Comparison of ENCODE assay signal across 15 mouse cellular contexts in the genomic region with DNA sequence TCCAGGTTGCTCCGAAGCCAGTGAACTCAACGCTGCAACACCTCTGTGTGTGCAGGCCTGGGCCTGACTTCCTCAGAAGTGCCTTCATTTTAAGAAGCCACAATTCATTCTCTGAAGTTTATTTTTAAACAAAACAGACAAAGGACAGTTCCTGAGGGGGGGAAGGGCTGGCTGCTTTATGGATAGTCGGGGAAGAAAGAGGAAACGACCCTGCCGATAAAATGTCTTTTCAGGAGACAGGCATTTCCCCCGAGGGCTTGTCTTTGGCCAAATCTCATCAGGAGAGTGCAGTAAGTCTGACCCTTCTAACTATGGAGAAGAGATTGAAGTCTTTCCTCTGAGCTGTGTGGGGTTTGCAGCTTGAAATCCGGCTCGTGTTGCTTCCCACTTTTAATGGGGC. TPM values are rescaled to one million over a fixed set of nuclear protein-coding genes. Genes with fewer than 3 reads are reported as not detected.
DNase-seq lines count a peak whose midpoint lies in the region; ATAC-seq lines count a peak whose summit lies in the region.
"Had no signal": no experiment of that assay in that cellular context is flagged by ENCODE, and none has a peak within 500 bp of the region (broad histone marks: within the 10 kb centered on the region; RNA-seq: fewer than 3 reads in every experiment).

No protein-coding gene starts in this region.

- no peaks in the 10 kb centered on the region for H3K27me3 ChIP-seq in lung, embryonic 15.5 days
- no peaks in the 10 kb centered on the region for H3K27me3 ChIP-seq in embryonic facial prominence, embryonic 15.5 days
- H3K27me3 ChIP-seq: forebrain, embryonic 13.5 days had no signal

- H3K27ac ChIP-seq in lung, embryonic 15.5 days, result peak overlapping the region; percentile 45
- H3K27ac ChIP-seq in embryonic facial prominence, embryonic 15.5 days (replicated peaks), result peak overlapping the region; percentile 58
- H3K27ac ChIP-seq: forebrain, embryonic 13.5 days; hindbrain, embryonic 15.5 days had no signal

- no peak for ATAC-seq in lung, embryonic 15.5 days (ENCODE audit: borderline replicate concordance, extremely low read depth, low FRiP score, low TSS enrichment)
- no peak for ATAC-seq in embryonic facial prominence, embryonic 15.5 days (ENCODE audit: insufficient number of reproducible peaks, low FRiP score, low TSS enrichment, low read depth)
- ATAC-seq: forebrain, embryonic 13.5 days had no signal

- H3K4me3 ChIP-seq in lung, embryonic 15.5 days, result no peak overlapping the region
- H3K4me3 ChIP-seq in embryonic facial prominence, embryonic 15.5 days (replicated peaks), result no peak overlapping the region
- H3K4me3 ChIP-seq: forebrain, embryonic 13.5 days; hindbrain, embryonic 15.5 days had no signal

- 26% methylated on average over 8 of the region's 8 CpGs for WGBS in lung, embryonic 15.5 days
- WGBS in embryonic facial prominence, embryonic 15.5 days, result 11% methylated on average over 8 of the region's 8 CpGs

- H3K4me2 ChIP-seq in lung, embryonic 15.5 days, result peak overlapping the region; percentile 5
- no peak overlapping the region for H3K4me2 ChIP-seq in embryonic facial prominence, embryonic 15.5 days (replicated peaks)
- H3K4me2 ChIP-seq: forebrain, embryonic 13.5 days; hindbrain, embryonic 15.5 days had no signal

- peak; percentile 33 for DNase-seq in adrenal gland, adult 2 months
- DNase-seq in adrenal gland, adult 8-10 months, result no peak
- no peak for DNase-seq in lung, postnatal 36 days
- peak; percentile 54 to 67 for DNase-seq in kidney, postnatal 36 days
- no peak for DNase-seq in left cerebral cortex, adult 18-20 months (ENCODE audit: low spot score in 2 of 2)
- no peak for DNase-seq in B cell, adult 2 months
- DNase-seq: cerebellum, adult 11 months; embryo, embryonic 11 days; gastrocnemius, postnatal 25 days; thymus, postnatal 14 days had no signal

- no peak overlapping the region for H3K9ac ChIP-seq in lung, embryonic 15.5 days
- no peak overlapping the region for H3K9ac ChIP-seq in embryonic facial prominence, embryonic 15.5 days
- H3K9ac ChIP-seq: forebrain, embryonic 13.5 days; hindbrain, embryonic 15.5 days had no signal

- H3K36me3 ChIP-seq in lung, embryonic 15.5 days, result no peaks in the 10 kb centered on the region
- H3K36me3 ChIP-seq in embryonic facial prominence, embryonic 15.5 days, result no peaks in the 10 kb centered on the region
- H3K36me3 ChIP-seq: hindbrain, embryonic 15.5 days had no signal

- no peaks in the 10 kb centered on the region for H3K9me3 ChIP-seq in lung, embryonic 15.5 days
- H3K9me3 ChIP-seq in embryonic facial prominence, embryonic 15.5 days (replicated peaks), result no peaks in the 10 kb centered on the region
- H3K9me3 ChIP-seq: forebrain, embryonic 13.5 days; hindbrain, embryonic 15.5 days had no signal

- H3K4me1 ChIP-seq in lung, embryonic 15.5 days, result peaks cover 30% of the 10 kb centered on the region
- peaks cover 24% of the 10 kb centered on the region for H3K4me1 ChIP-seq in embryonic facial prominence, embryonic 15.5 days

RNA-seq across cellular contexts. Expression of a gene that starts 5.4 kb away (rescaled TPM):
- total RNA-seq in adrenal gland, adult 2 months (2021), result not detected
- not detected in 2 replicates for polyA plus RNA-seq in adrenal gland, adult 2 months (2012; rRNA removed)
- not detected for total RNA-seq in adrenal gland, adult 8-10 months (2022)
- 0.64 TPM in 1 of 2 replicates, not detected in the other for polyA plus RNA-seq in lung, embryonic 15.5 days (2015; fragmentation: Nextera tagmentation; extraction: Ambion mirVana)
- 4.3 and 4.8 TPM in 2 replicates for polyA plus RNA-seq in embryonic facial prominence, embryonic 15.5 days (2015; fragmentation: Nextera tagmentation; extraction: Ambion mirVana)
- total RNA-seq in left cerebral cortex, adult 18-20 months (2021), result 1 to 10 TPM; 2.9 to 3.8 TPM
- total RNA-seq: adrenal gland, postnatal 4 days had no signal

Comparison
In these comparisons a context has a peak if more than half of its experiments do, and no peak if none do; other contexts are left out.
1. DNase-seq: peak in adrenal gland, adult 2 months (single experiment) and kidney, postnatal 36 days (2 of 2); none in adrenal gland, adult 8-10 months (single experiment), lung, postnatal 36 days (single experiment), left cerebral cortex, adult 18-20 months (0 of 2) and B cell, adult 2 months (0 of 2).